Mouse (Mus musculus): ENCODE results near the gene Tnfrsf13b.
A peak's percentile ranks its signal among the peaks of the same experiment; 100 is the strongest.

GRCm38 (mm10) chr11:61155727-61156126, 29.2 kb downstream of the Tnfrsf13b start:
- TF ChIP-seq CTCF (IDR thresholded peaks at IDR 0.05; ENCODE audit: extremely low read depth, insufficient read depth, low read length) (peak; percentile 34; the same call in 1 of the 2 replicates), POLR2A (IDR thresholded peaks at IDR 0.05; ENCODE audit: extremely low read depth, insufficient read depth, low read length) (no peak)

Data from cortical plate, adult 2 months (tissue).